In the genomic region with DNA sequence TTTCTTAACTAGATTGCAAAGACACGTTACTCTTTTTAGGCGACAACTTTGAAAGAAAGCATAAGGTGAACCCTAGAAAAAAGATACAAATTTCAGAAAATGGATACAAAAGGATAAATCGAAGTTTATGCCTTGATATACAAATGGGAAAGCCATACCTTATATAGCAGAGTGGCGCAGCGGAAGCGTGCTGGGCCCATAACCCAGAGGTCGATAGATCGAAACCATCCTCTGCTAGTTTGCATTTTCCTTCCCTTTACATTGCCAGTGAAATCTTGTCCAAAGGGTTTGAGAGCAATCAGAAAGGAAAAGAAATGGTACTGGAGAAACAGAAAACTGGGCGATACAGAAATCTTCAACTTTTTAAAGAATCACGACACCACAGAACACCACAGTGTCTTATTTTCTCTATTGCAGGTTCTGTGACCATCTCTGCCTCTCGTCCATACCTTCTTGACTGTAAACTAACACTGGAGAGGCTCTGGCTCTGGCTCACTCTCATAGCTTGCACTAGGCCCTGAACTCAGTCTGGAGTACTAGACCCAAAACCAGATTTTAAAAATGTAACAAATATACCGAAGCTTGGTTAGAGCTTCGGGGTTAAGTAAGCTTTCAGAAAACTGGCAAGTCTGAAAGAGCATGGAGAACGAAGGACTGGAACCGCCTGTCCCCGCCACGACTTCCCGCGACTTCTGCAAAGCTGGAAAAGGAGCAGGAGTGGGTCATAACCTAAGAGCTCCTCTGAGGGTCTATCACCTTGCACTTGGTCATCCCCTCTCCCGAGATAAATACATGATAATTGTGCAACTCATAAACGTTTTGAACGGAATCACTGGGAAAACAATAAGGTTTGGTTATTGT, we compare ENCODE assay signal across 9 mouse cellular contexts. TPM values are rescaled to one million over a fixed set of nuclear protein-coding genes. Genes with fewer than 3 reads are reported as not detected.
DNase-seq lines count a peak whose midpoint lies in the region; ATAC-seq and TF ChIP-seq lines count a peak whose summit lies in the region.
"Had no signal": no experiment of that assay in that cellular context is flagged by ENCODE, and none has a peak within 500 bp of the region (broad histone marks: within the 10 kb centered on the region; RNA-seq: fewer than 3 reads in every experiment).

No protein-coding gene starts in this region.

- WGBS in hindbrain, embryonic 15.5 days, result 11% methylated on average over 22 of the region's 22 CpGs

- TF ChIP-seq POLR2A in myocyte (IDR thresholded peaks at IDR 0.05; ENCODE audit: insufficient read length, low read depth), result no peak

- H3K4me2 ChIP-seq in hindbrain, embryonic 15.5 days, result peak overlapping the region; percentile 32
- peak overlapping the region; percentile 58 for H3K4me2 ChIP-seq in myocyte (ENCODE audit: low read depth)

- DNase-seq in layer of hippocampus, adult 2 months (ENCODE audit: low spot score in 2 of 2), result no peak
- DNase-seq in layer of hippocampus, adult 9-10 months (ENCODE audit: low spot score), result no peak
- DNase-seq in adipocyte (ENCODE audit: low spot score), result peak; percentile 24
- no peak for DNase-seq in cerebellum, adult 11-12 months
- no peak for DNase-seq in adrenal gland, postnatal 10 days
- no peak for DNase-seq in spleen, postnatal 10 days (ENCODE audit: low spot score in 2 of 2)
- DNase-seq: adrenal gland, postnatal 25 days had no signal

- peak; percentile 73; the same call in 1 of the 2 replicates for ATAC-seq in hindbrain, embryonic 15.5 days (ENCODE audit: low FRiP score, low read depth)

- H3K9ac ChIP-seq in hindbrain, embryonic 15.5 days, result no peak overlapping the region

- 0 out of 2 replicates have a peak, but pooled peaks cover 3% of the 10 kb centered on the region for H3K4me1 ChIP-seq in hindbrain, embryonic 15.5 days (replicated peaks)

- peaks cover 15% of the 10 kb centered on the region; the same call in 1 of the 2 replicates for H3K27me3 ChIP-seq in hindbrain, embryonic 15.5 days
- H3K27me3 ChIP-seq in myocyte (ENCODE audit: control insufficient read depth, insufficient read depth, insufficient read length), result no peaks in the 10 kb centered on the region

- no peak overlapping the region for H3ac ChIP-seq in myocyte (ENCODE audit: control insufficient read depth, insufficient read length)

- TF ChIP-seq CTCF in layer of hippocampus, adult 2 months (conservative IDR thresholded peaks at IDR 0.05), result no peak

- peak overlapping the region; percentile 42 for H3K4me3 ChIP-seq in layer of hippocampus, adult 2 months
- H3K4me3 ChIP-seq in hindbrain, embryonic 15.5 days, result peak overlapping the region; percentile 7
- no peak overlapping the region for H3K4me3 ChIP-seq in myocyte

- no peaks in the 10 kb centered on the region for H3K79me2 ChIP-seq in myocyte (ENCODE audit: control insufficient read depth, insufficient read depth)

- no peaks in the 10 kb centered on the region for H3K9me3 ChIP-seq in hindbrain, embryonic 15.5 days

- H3K36me3 ChIP-seq in hindbrain, embryonic 15.5 days, result no peaks in the 10 kb centered on the region
- H3K36me3 ChIP-seq in myocyte (ENCODE audit: control insufficient read depth, insufficient read depth), result no peaks in the 10 kb centered on the region

- no peak overlapping the region for H3K27ac ChIP-seq in layer of hippocampus, adult 2 months
- H3K27ac ChIP-seq in hindbrain, embryonic 15.5 days (replicated peaks), result no peak overlapping the region

TF ChIP-seq in myocyte, 11 proteins besides CTCF, POLR2A, EP300 and RAD21:
- no peak for TF ChIP-seq REST (IDR thresholded peaks at IDR 0.05; ENCODE audit: insufficient read depth, insufficient read length)
- TF ChIP-seq SRF (IDR thresholded peaks at IDR 0.05; ENCODE audit: control insufficient read depth, insufficient read length, low read depth), result peak; percentile 38

RNA-seq across cellular contexts. Expression of a gene that starts 37.7 kb away (rescaled TPM):
- total RNA-seq in layer of hippocampus, adult 2 months (2021), result 1 to 10 TPM; 3.5 to 4.6 TPM
- polyA plus RNA-seq in hindbrain, embryonic 15.5 days (2015; fragmentation: Nextera tagmentation; extraction: Ambion mirVana), result 11.7 and 12.3 TPM in 2 replicates
- 0.89 TPM for polyA plus RNA-seq in myocyte (2012; fragmentation: generic; extraction: Trizol)
- total RNA-seq in adrenal gland, postnatal 10 days (2021), result 1 to 10 TPM; 2.0 to 2.4 TPM
